Mouse (Mus musculus): ENCODE results near the gene Tmem132b.

DNA sequence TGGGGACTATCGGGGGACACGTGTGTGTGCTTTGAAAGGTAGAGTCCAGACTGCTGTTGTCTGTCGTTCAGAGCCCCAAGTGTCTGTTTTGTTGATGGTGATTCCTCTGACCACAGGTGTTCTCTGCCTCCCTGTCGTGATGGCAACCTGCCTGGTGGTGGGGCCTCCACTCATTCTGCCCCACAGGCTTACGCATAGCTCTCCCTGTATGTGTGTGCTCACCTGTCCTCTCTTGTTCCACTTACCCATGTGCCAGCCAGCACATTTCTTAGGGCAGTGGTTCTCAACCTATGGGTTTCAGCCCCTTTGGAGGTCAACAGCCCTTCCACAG is 38.5 kb upstream of the Tmem132b start:
- TF ChIP-seq CTCF (IDR thresholded peaks at IDR 0.05; ENCODE audit: extremely low read depth, insufficient read depth, insufficient read length, insufficient replicate concordance), result no peak
- no peak for TF ChIP-seq POLR2A (IDR thresholded peaks at IDR 0.05; ENCODE audit: low read depth, low read length)
